Comparison of ENCODE assay signal across 8 mouse cellular contexts in genomic region chr3:116327001-116327615, GRCm38 (mm10).
DNase-seq lines count a peak whose midpoint lies in the region; ATAC-seq lines count a peak whose summit lies in the region.

No protein-coding gene starts in this region.

- peak; percentile 92 for ATAC-seq in activated CD4-positive, CD25-positive, alpha-beta regulatory T cell, adult 4 months
- peak; percentile 94 for ATAC-seq in common myeloid progenitor, adult 5-6 weeks (replicated peaks; ENCODE audit: low read depth, poor library complexity, severe bottlenecking)
- ATAC-seq in megakaryocyte-erythroid progenitor cell, adult 5-6 weeks (replicated peaks; ENCODE audit: low FRiP score, low TSS enrichment, poor library complexity, severe bottlenecking), result peak; percentile 91

- DNase-seq in gastrocnemius, postnatal 10 days, result peak; percentile 87
- peak; percentile 81 for DNase-seq in induced T-regulatory cell, adult 2 months (ENCODE audit: low read depth)
- DNase-seq in left cerebral cortex, adult 9 months (ENCODE audit: low spot score in 2 of 2), result peak; percentile 81 to 92
- peak; percentile 90 for DNase-seq in right cerebral cortex, postnatal 25 days
- DNase-seq in urinary bladder, postnatal 36 days (ENCODE audit: low spot score in 2 of 2), result peak; percentile 74 to 84

Comparison
In these comparisons a context has a peak if more than half of its experiments do, and no peak if none do; other contexts are left out.
1. Peak in every context shown above with its lines: DNase-seq and ATAC-seq.